Comparison of ENCODE assay signal across 9 mouse cellular contexts in genomic region chr1:167888816-167889215, GRCm38 (mm10).
DNase-seq lines count a peak whose midpoint lies in the region; ATAC-seq and TF ChIP-seq lines count a peak whose summit lies in the region.
"Had no signal": no experiment of that assay in that cellular context is flagged by ENCODE, and none has a peak within 500 bp of the region (broad histone marks: within the 10 kb centered on the region; RNA-seq: fewer than 3 reads in every experiment).

No protein-coding gene starts in this region.

- WGBS in forebrain, postnatal 0 days = 23% methylated on average over 9 of the region's 9 CpGs
- WGBS in liver, embryonic 12.5 days (ENCODE audit: insufficient replicate concordance) = 14% methylated on average over 9 of the region's 9 CpGs
- WGBS in stomach, postnatal 0 days = 16% methylated on average over 9 of the region's 9 CpGs

- H3K4me1 ChIP-seq in forebrain, postnatal 0 days (ENCODE audit: insufficient read depth) = no peaks in the 10 kb centered on the region
- H3K4me1 ChIP-seq in liver, embryonic 12.5 days = no peaks in the 10 kb centered on the region
- no peaks in the 10 kb centered on the region for H3K4me1 ChIP-seq in stomach, postnatal 0 days (replicated peaks; ENCODE audit: control insufficient read depth, insufficient read depth)
- H3K4me1 ChIP-seq: megakaryocyte, embryonic 14.5 days had no signal

- H3K4me2 ChIP-seq in forebrain, postnatal 0 days (ENCODE audit: low read depth) = peak overlapping the region; percentile 24
- peak overlapping the region; percentile 41 for H3K4me2 ChIP-seq in liver, embryonic 12.5 days
- H3K4me2 ChIP-seq in stomach, postnatal 0 days (replicated peaks; ENCODE audit: low read depth) = peak overlapping the region; percentile 45; the same call in 1 of the 2 replicates

- H3K9me3 ChIP-seq in forebrain, postnatal 0 days (ENCODE audit: low read length) = no peaks in the 10 kb centered on the region
- H3K9me3 ChIP-seq in liver, embryonic 12.5 days (replicated peaks) = no peaks in the 10 kb centered on the region
- H3K9me3 ChIP-seq in stomach, postnatal 0 days (ENCODE audit: control insufficient read depth, low read length) = no peaks in the 10 kb centered on the region

- no peaks in the 10 kb centered on the region for H3K36me3 ChIP-seq in forebrain, postnatal 0 days (ENCODE audit: insufficient read depth)
- no peaks in the 10 kb centered on the region for H3K36me3 ChIP-seq in liver, embryonic 12.5 days
- no peaks in the 10 kb centered on the region for H3K36me3 ChIP-seq in stomach, postnatal 0 days (ENCODE audit: control insufficient read depth, insufficient read depth, low read length)

- peak; percentile 71; the same call in 1 of the 2 replicates for ATAC-seq in forebrain, postnatal 0 days
- no peak for ATAC-seq in liver, embryonic 12.5 days
- ATAC-seq in stomach, postnatal 0 days (ENCODE audit: low FRiP score, low TSS enrichment) = no peak

- DNase-seq in left cerebral cortex, postnatal 4 days = peak; percentile 55
- no peak for DNase-seq in left cerebral cortex, postnatal 10 days (ENCODE audit: extremely low spot score in 1 of 2, low spot score in 2 of 2)
- peak; percentile 26 for DNase-seq in forebrain, postnatal 0 days
- DNase-seq in stomach, postnatal 0 days (ENCODE audit: low spot score) = peak; percentile 30
- no peak for DNase-seq in spleen, postnatal 10 days (ENCODE audit: low spot score in 2 of 2)
- no peak for DNase-seq in spleen, postnatal 36 days (ENCODE audit: low spot score in 2 of 2)
- no peak for DNase-seq in thymus, postnatal 10 days (ENCODE audit: low spot score in 2 of 2)

- no peaks in the 10 kb centered on the region for H3K27me3 ChIP-seq in forebrain, postnatal 0 days (ENCODE audit: insufficient read depth, low read length)
- peaks cover 16% of the 10 kb centered on the region for H3K27me3 ChIP-seq in liver, embryonic 12.5 days (replicated peaks)
- no peaks in the 10 kb centered on the region for H3K27me3 ChIP-seq in stomach, postnatal 0 days (ENCODE audit: control insufficient read depth, insufficient read depth, low read length)

- H3K27ac ChIP-seq in forebrain, postnatal 0 days (ENCODE audit: low read depth, low read length) = no peak overlapping the region
- H3K27ac ChIP-seq in liver, embryonic 12.5 days = no peak overlapping the region
- H3K27ac ChIP-seq in stomach, postnatal 0 days (replicated peaks) = no peak overlapping the region

- no peak for TF ChIP-seq EP300 in stomach, postnatal 0 days (optimal IDR thresholded peaks at IDR 0.05)

- 0 out of 2 replicates have a peak overlapping the region, but pooled peaks have one; percentile 6 for H3K9ac ChIP-seq in forebrain, postnatal 0 days
- no peak overlapping the region for H3K9ac ChIP-seq in liver, embryonic 12.5 days
- H3K9ac ChIP-seq in stomach, postnatal 0 days (ENCODE audit: low read length) = peak overlapping the region; percentile 18; the same call in 1 of the 2 replicates

- peak; percentile 57 for TF ChIP-seq CTCF in forebrain, postnatal 0 days (IDR thresholded peaks at IDR 0.05; ENCODE audit: low read depth)
- TF ChIP-seq CTCF in stomach, postnatal 0 days (IDR thresholded peaks at IDR 0.05; ENCODE audit: low read depth) = peak; percentile 67

- H3K4me3 ChIP-seq in forebrain, postnatal 0 days (ENCODE audit: low read depth, low read length) = no peak overlapping the region
- H3K4me3 ChIP-seq in liver, embryonic 12.5 days = no peak overlapping the region
- peak overlapping the region; percentile 21; the same call in 1 of the 2 replicates for H3K4me3 ChIP-seq in stomach, postnatal 0 days (ENCODE audit: low read depth, low read length)
- H3K4me3 ChIP-seq: megakaryocyte, embryonic 14.5 days had no signal

- intact Hi-C loops in left cerebral cortex, postnatal 4 days (cut with DNase I) = no loop called here
- intact Hi-C loops in left cerebral cortex, postnatal 10 days (cut with DNase I) = no loop called here

Comparison
In these comparisons a context has a peak if more than half of its experiments do, and no peak if none do; other contexts are left out.
1. DNase-seq: peak in left cerebral cortex, postnatal 4 days (single experiment), forebrain, postnatal 0 days (single experiment) and stomach, postnatal 0 days (single experiment); none in left cerebral cortex, postnatal 10 days (0 of 2), spleen, postnatal 10 days (0 of 2), spleen, postnatal 36 days (0 of 2) and thymus, postnatal 10 days (0 of 2).
2. Peak in every context shown above with its lines, with median percentiles within 50 percentile points of each other: H3K4me2 ChIP-seq.